Mouse (Mus musculus) limb, embryonic 13.5 days (tissue): Measurements from ENCODE around the gene Asb6. TPM values are rescaled to one million over a fixed set of nuclear protein-coding genes. Genes with fewer than 3 reads are reported as not detected.

Source experiments
- ATAC-seq: fragments of 200-750 bp; cut with Nextera tagmentation; 2 replicates; pipeline ENCODE4 v1.8.0; 2017; ENCODE audit warnings: low read depth, moderate number of reproducible peaks, moderate TSS enrichment; ENCODE audit not compliant: low FRiP score
- H3K27ac ChIP-seq: fragments of 300-500 bp; sonication (generic); 2 replicates; pipeline ENCODE4 v1.5.1; 2015; ENCODE audit warnings: inconsistent platforms, mild to moderate bottlenecking, moderate library complexity
- H3K27me3 ChIP-seq: fragments of 300-500 bp; sonication (generic); 2 replicates; pipeline ENCODE4 v1.6.1; 2015; ENCODE audit warnings: mild to moderate bottlenecking, inconsistent platforms
- H3K36me3 ChIP-seq: fragments of 300-500 bp; sonication (generic); 2 replicates; pipeline ENCODE4 v1.6.1; 2015; ENCODE audit warnings: inconsistent platforms, mild to moderate bottlenecking, moderate library complexity
- H3K4me1 ChIP-seq: fragments of 300-500 bp; sonication (generic); 2 replicates; pipeline ENCODE4 v1.6.1; 2015; ENCODE audit warnings: inconsistent platforms
- H3K4me2 ChIP-seq: fragments of 300-500 bp; sonication (generic); replicated peaks from 2 replicates; pipeline ENCODE4 v1.6.1; 2015; ENCODE audit warnings: inconsistent platforms, mild to moderate bottlenecking, moderate library complexity
- H3K4me3 ChIP-seq: fragments of 300-500 bp; sonication (generic); 2 replicates; pipeline ENCODE4 v1.5.1; 2015; ENCODE audit warnings: moderate library complexity, mild to moderate bottlenecking, inconsistent platforms
- H3K9ac ChIP-seq: fragments of 300-500 bp; sonication (generic); 2 replicates; pipeline ENCODE4 v1.6.1; 2015; ENCODE audit warnings: mild to moderate bottlenecking, inconsistent platforms
- H3K9me3 ChIP-seq: fragments of 300-500 bp; sonication (generic); 2 replicates; pipeline ENCODE4 v1.6.1; 2016; ENCODE audit warnings: inconsistent platforms
- WGBS: fragments of 180-500 bp; shearing (Covaris S2); methylation state at CpG from one replicate; pipeline ENCODE4 v1.1.7; 2015; 5-methylcytosine and 5-hydroxymethylcytosine counted together
- polyA plus RNA-seq: library from polyadenylated mRNA; unstranded; fragments of >200 nt; fragmentation: Nextera tagmentation; extraction: Ambion mirVana; gene quantifications from 2 replicates; pipeline ENCODE4 v1.2.1, GENCODE M21; 2015

The Asb6 gene
- polyA plus RNA-seq, 1 experiment from 2014 or later, result 39.2 TPM

- Histone ChIP-seq H3K4me3 (no peak overlapping the region), H3K4me2 (no peak overlapping the region), H3K36me3 (no peaks in the 10 kb centered on the region), H3K9me3 (no peaks in the 10 kb centered on the region), H3K4me1 (peaks cover 20% of the 10 kb centered on the region), H3K27me3 (no peaks in the 10 kb centered on the region), H3K9ac (no peak overlapping the region), H3K27ac (peak overlapping the region; percentile 44; the same call in 1 of the 2 replicates)
- 81% methylated on average over 8 of the region's 8 CpGs for WGBS
- ATAC-seq, result no peak
Measured at GRCm38 (mm10) chr2:30773313-30774005, 56.7 kb downstream of the Asb6 start.

Other genes with a start within 250 kb of the Asb6 start
- 1.6 and 1.9 TPM in 2 replicates for gene Cstad, start 235.3 kb downstream of the Asb6 start, polyA plus RNA-seq
- 3.2 and 3.4 TPM in 2 replicates for gene 1700001O22Rik, start 26.7 kb downstream of the Asb6 start, polyA plus RNA-seq
- 98.1 and 104 TPM in 2 replicates for gene Ntmt1, start 22.5 kb downstream of the Asb6 start, polyA plus RNA-seq
- gene Prrx2, start 4.6 kb upstream of the Asb6 start, polyA plus RNA-seq, result 93.6 and 102 TPM in 2 replicates
- 14.1 and 16.4 TPM in 2 replicates for gene Ptges, start 99.5 kb upstream of the Asb6 start, polyA plus RNA-seq
- gene Tor1b, start 122.6 kb upstream of the Asb6 start, polyA plus RNA-seq, result 33.0 and 33.5 TPM in 2 replicates
- 82.7 and 91.4 TPM in 2 replicates for gene Tor1a, start 137.6 kb upstream of the Asb6 start, polyA plus RNA-seq
- gene BC005624, start 151.9 kb upstream of the Asb6 start, polyA plus RNA-seq, result 59.7 and 59.9 TPM in 2 replicates
- 21.6 and 22.9 TPM in 2 replicates for gene Usp20, start 151.9 kb upstream of the Asb6 start, polyA plus RNA-seq